Mouse (Mus musculus) neural tube, embryonic 13.5 days (tissue): Measurements from ENCODE around the gene Rnf207. TPM values are rescaled to one million over a fixed set of nuclear protein-coding genes. Genes with fewer than 3 reads are reported as not detected.

Experiments used
- ATAC-seq: fragments of 200-750 bp; cut with Nextera tagmentation; 2 replicates; pipeline ENCODE4 v1.8.0; 2017; ENCODE audit warnings: low read depth, mild to moderate bottlenecking, moderate TSS enrichment, moderate library complexity
- H3K27ac ChIP-seq: fragments of 300-500 bp; sonication (generic); replicated peaks from 2 replicates; pipeline ENCODE4 v1.5.1; 2015; ENCODE audit warnings: moderate library complexity, mild to moderate bottlenecking, inconsistent platforms
- H3K27me3 ChIP-seq: fragments of 300-500 bp; sonication (generic); 2 replicates; pipeline ENCODE4 v1.6.1; 2015; ENCODE audit warnings: mild to moderate bottlenecking, inconsistent platforms
- H3K36me3 ChIP-seq: fragments of 300-500 bp; sonication (generic); 2 replicates; pipeline ENCODE4 v1.6.1; 2015; ENCODE audit warnings: mild to moderate bottlenecking, inconsistent platforms
- H3K4me1 ChIP-seq: fragments of 300-500 bp; sonication (generic); replicated peaks from 2 replicates; pipeline ENCODE4 v1.6.1; 2015; ENCODE audit warnings: inconsistent platforms
- H3K4me2 ChIP-seq: fragments of 300-500 bp; sonication (generic); 2 replicates; pipeline ENCODE4 v1.6.1; 2015; ENCODE audit warnings: inconsistent platforms, mild to moderate bottlenecking, moderate library complexity
- H3K4me3 ChIP-seq: fragments of 300-500 bp; sonication (generic); 2 replicates; pipeline ENCODE4 v1.5.1; 2015; ENCODE audit warnings: mild to moderate bottlenecking, inconsistent platforms
- H3K9ac ChIP-seq: fragments of 300-500 bp; sonication (generic); 2 replicates; pipeline ENCODE4 v1.6.1; 2015; ENCODE audit warnings: moderate library complexity, mild to moderate bottlenecking, inconsistent platforms
- H3K9me3 ChIP-seq: fragments of 300-500 bp; sonication (generic); 2 replicates; pipeline ENCODE4 v1.6.1; 2016; ENCODE audit warnings: inconsistent platforms
- WGBS: fragments of 180-500 bp; shearing (Covaris S2); methylation state at CpG from one replicate; pipeline ENCODE4 v1.1.7; 2015; 5-methylcytosine and 5-hydroxymethylcytosine counted together
- polyA plus RNA-seq: library from polyadenylated mRNA; unstranded; fragments of >200 nt; fragmentation: Nextera tagmentation; extraction: Ambion mirVana; gene quantifications from 2 replicates; pipeline ENCODE4 v1.2.1, GENCODE M21; 2015

Gene Rnf207
- polyA plus RNA-seq, 1 experiment from 2014 or later = 10.4 TPM

DNA sequence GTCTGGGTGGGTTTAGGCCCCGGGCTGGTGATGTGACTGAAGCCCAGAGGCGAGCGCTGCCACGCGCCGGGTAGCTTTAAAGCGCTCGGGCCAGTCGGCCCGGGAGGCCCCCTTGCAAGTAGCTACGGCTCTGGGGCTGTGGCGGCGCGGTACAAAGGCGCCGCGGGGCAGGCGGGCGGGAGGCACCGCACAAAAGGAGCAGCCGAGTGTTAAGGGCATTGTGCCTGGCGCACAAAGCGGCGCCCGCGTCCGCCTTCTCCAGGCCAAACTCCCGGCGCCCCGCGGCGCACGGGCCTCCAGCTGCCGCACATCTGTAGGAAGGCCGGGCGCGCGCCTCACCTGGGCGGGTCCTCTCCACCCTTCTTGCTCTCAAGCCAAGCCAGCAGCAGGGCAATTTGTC lies 28.4 kb downstream of the Rnf207 start:
- under 1% methylated on average over 39 of the region's 39 CpGs for WGBS
- no peaks in the 10 kb centered on the region for H3K9me3 ChIP-seq
- peak overlapping the region; percentile 67 for H3K9ac ChIP-seq
- ATAC-seq = no peak
- peak overlapping the region; percentile 57 for H3K4me2 ChIP-seq
- no peaks in the 10 kb centered on the region for H3K36me3 ChIP-seq
- no peak overlapping the region for H3K27ac ChIP-seq
- H3K27me3 ChIP-seq = peaks cover 91% of the 10 kb centered on the region
- peak overlapping the region; percentile 28 for H3K4me3 ChIP-seq
- H3K4me1 ChIP-seq = peaks cover 81% of the 10 kb centered on the region

DNA sequence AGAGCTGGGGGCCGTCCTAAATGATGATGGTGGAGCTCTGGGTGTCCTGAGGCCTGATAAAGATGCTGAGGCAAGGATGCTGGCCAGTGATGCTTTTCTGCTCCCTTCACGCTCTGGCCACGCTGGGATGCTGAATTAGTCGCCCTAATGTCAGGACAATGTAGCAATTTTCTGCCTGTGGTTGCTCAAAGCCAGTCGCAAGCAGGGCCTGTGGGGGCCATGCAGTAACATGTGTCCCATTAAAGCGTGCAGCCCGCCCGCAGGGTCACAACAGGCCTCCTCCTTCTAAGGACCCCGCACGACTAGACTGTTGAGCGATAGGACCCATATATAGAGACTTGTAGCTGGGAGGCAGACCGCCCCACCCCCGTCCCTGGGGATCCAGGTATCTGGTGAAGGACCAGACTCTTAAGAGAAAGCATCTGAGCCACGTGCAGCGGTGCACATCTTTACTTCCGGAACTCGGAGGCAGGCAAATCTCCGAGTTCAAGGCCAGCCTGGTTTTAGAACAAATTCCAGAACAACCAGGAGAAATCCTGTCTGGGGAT lies 30.3 kb downstream of the Rnf207 start:
- Histone ChIP-seq H3K9ac (no peak overlapping the region), H3K36me3 (no peaks in the 10 kb centered on the region), H3K27me3 (peaks cover 91% of the 10 kb centered on the region), H3K4me1 (peaks cover 72% of the 10 kb centered on the region), H3K9me3 (no peaks in the 10 kb centered on the region), H3K4me2 (no peak overlapping the region), H3K4me3 (no peak overlapping the region), H3K27ac (no peak overlapping the region)
- ATAC-seq = no peak
- WGBS = 21% methylated on average over 18 of the region's 18 CpGs

DNA sequence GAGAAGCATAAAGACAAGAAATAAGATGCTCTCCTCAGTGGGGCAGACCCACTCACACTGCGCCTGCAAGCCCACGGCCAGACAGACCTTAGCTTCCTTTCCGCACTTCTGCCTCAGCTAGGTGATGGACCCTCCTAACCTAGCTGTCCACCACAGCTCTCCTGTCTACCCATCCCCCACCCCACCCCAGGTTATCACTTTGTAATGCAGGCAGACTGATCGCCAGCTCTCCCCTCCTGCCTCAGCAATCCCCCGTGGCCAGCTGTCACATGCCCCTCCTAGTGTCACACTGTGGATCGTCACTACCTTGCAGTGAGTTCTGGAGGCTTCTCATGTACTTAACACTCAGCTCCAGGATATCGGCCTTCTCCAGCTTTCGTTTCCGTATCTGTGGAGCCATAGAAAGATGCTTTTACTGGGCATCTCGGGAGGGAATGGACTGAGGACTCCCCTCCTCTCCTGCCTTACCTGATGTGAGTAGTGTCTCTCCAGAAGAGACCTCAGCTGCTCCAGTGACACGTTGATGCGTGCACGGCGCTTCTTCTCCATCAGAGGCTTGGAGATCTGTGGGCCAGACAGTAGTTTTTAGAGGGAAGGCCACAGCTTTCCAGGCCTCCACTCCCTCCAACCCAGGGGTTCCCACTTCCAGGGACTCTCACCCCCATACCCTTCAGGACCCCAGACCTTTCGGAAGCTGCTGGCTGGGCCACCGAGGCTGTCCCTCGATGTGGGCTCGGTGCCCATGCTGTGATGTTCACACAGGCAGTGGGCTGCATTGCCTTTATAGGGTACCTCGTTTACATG lies 31.3 kb downstream of the Rnf207 start:
- Histone ChIP-seq H3K27me3 (peaks cover 91% of the 10 kb centered on the region), H3K4me3 (no peak overlapping the region), H3K4me1 (peaks cover 72% of the 10 kb centered on the region), H3K9ac (peak overlapping the region; percentile 67; the same call in 1 of the 2 replicates), H3K4me2 (peak overlapping the region; percentile 62), H3K9me3 (no peaks in the 10 kb centered on the region), H3K27ac (no peak overlapping the region), H3K36me3 (no peaks in the 10 kb centered on the region)
- 4% methylated on average over 19 of the region's 19 CpGs for WGBS
- ATAC-seq = no peak

DNA sequence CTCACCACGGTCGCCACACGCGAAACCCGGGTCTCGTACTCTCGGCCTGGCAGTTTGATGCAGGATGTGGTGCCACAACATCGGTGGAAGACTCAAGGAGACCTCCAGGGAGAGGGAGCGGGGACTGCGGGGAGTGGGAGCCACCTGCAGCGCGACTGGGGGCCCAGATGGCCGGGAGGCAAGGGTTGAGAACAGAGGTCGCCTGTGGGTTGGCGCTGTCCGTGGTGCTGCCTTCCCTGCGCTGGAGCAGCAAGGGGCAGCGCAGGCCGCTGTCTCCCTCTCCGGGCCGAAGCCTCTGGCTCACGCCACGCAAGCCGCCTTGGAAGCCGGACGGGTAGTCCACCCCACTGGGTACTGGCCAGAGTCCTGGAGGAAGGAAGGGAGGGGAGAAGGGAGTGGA lies 31.9 kb downstream of the Rnf207 start:
- Histone ChIP-seq H3K4me2 (peak overlapping the region; percentile 62), H3K27ac (no peak overlapping the region), H3K36me3 (no peaks in the 10 kb centered on the region), H3K4me1 (peaks cover 66% of the 10 kb centered on the region), H3K9me3 (no peaks in the 10 kb centered on the region), H3K27me3 (peaks cover 91% of the 10 kb centered on the region), H3K9ac (peak overlapping the region; percentile 67), H3K4me3 (peak overlapping the region; percentile 36)
- 2% methylated on average over 26 of the region's 26 CpGs for WGBS
- ATAC-seq = no peak

DNA sequence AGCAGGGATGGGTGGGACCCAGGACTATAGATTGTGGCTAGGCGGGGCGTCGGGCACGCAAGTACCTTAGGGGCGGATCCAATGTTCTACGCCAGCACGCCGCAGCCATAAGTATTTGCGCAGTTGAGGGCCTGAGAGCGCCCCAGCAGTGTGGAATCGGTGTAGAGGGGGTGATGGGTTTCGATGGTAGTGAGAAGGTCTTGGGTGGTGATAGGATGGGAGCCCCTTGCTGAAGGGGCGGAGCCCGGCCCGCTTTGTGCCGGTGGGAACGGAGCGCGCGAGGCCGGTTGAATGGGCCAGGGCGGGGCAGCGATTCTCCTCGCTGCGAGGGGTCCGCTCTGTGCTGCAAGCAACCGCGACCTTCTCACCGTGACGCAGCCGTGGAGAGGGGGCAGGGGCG lies 32.6 kb downstream of the Rnf207 start:
- H3K27me3 ChIP-seq = peaks cover 92% of the 10 kb centered on the region
- peak overlapping the region; percentile 36 for H3K4me3 ChIP-seq
- ATAC-seq = peak; percentile 20; the same call in 1 of the 2 replicates
- under 1% methylated on average over 32 of the region's 32 CpGs for WGBS
- no peak overlapping the region for H3K27ac ChIP-seq
- H3K4me1 ChIP-seq = peaks cover 59% of the 10 kb centered on the region
- peak overlapping the region; percentile 62 for H3K4me2 ChIP-seq
- no peaks in the 10 kb centered on the region for H3K36me3 ChIP-seq
- H3K9me3 ChIP-seq = no peaks in the 10 kb centered on the region
- peak overlapping the region; percentile 67 for H3K9ac ChIP-seq

DNA sequence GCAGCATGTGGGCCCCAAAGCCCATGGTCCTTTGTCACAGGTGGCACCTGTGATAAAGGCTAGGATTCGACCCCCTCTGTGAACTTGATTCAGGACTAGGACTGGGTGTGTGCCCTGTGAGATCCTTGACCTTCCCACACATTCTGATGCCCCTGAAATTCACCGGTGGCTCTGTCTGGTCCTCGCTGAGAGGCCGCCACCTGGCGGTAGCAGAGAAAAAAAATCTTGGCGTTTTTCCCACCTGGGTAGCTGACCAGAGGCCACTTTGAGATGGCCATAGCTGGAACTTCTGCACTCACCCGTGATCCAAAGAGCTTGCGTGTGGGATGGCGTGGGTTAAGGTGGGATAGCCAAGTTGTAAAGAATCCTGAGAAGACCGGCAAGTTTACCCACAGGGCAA lies 33.3 kb downstream of the Rnf207 start:
- no peak overlapping the region for H3K4me3 ChIP-seq
- ATAC-seq = no peak
- H3K27ac ChIP-seq = no peak overlapping the region
- H3K27me3 ChIP-seq = peaks cover 92% of the 10 kb centered on the region
- WGBS = 4% methylated on average over 10 of the region's 10 CpGs
- no peak overlapping the region for H3K9ac ChIP-seq
- H3K9me3 ChIP-seq = no peaks in the 10 kb centered on the region
- H3K36me3 ChIP-seq = no peaks in the 10 kb centered on the region
- no peak overlapping the region for H3K4me2 ChIP-seq
- peaks cover 52% of the 10 kb centered on the region for H3K4me1 ChIP-seq

DNA sequence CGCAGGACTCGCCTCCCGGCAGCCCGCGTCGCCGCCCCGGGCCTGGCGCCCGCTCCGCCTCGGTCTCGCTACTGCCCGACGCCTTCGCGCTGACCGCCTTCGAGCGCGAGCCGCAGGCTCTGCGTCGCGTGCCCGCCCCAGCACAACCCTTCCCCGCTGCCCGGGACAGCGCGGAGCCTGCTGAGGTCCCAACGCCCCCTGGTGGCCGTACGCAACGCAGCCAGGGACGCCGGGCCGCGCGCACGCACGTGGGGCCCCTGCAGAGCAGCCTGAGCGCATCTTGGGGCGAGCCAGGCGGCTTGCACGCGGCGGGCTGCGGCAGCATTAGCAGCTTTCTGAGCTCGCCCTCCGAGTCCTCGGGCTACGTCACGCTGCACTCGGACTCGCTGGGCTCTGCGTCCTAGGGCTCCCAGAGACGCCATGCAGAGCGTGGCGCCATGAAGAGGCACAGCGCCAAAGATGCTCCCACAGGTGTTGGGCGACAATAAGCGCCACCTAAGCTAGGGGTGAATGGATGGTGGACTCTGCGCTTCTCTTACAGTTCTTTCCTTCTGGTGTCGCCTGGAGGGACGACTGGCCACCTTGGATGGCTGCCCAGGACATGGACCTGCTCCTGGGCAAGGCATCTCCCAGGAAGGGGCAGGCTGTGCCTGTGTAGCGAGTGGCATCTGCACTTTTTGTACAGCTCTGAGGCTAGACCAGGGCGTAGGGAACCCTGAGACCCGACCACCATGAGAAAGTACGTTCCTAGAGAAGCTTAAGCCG lies 35.4 kb downstream of the Rnf207 start:
- Histone ChIP-seq H3K4me3 (peak overlapping the region; percentile 35), H3K27ac (no peak overlapping the region), H3K36me3 (peaks cover 7% of the 10 kb centered on the region; the same call in 1 of the 2 replicates), H3K4me1 (peaks cover 40% of the 10 kb centered on the region), H3K4me2 (peak overlapping the region; percentile 59), H3K9ac (peak overlapping the region; percentile 56), H3K9me3 (no peaks in the 10 kb centered on the region), H3K27me3 (peaks cover 97% of the 10 kb centered on the region)
- WGBS = 7% methylated on average over 60 of the region's 70 CpGs
- peak; percentile 71 for ATAC-seq

DNA sequence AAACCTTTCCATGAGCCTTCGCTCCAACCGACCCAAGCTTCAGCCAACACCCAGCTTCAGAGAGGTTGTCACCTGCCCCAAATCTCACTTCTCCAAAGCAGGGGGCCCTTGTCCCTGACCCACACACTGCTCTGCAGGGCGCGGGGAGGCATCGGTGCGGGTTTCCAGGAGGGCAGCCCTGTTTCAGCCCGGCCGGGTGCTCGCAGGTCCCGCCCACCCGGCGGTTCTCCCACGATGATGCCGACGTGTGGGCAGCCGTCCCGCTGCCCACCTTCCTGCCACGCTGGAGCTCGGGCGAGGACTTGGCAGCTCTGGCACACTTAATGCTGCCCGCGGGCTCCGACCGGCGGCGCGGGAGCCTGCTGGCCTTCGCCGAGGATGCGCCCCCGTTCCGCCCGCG lies 36.1 kb downstream of the Rnf207 start:
- H3K4me2 ChIP-seq = peak overlapping the region; percentile 59
- peak; percentile 1; the same call in 1 of the 2 replicates for ATAC-seq
- no peaks in the 10 kb centered on the region for H3K9me3 ChIP-seq
- peak overlapping the region; percentile 56 for H3K9ac ChIP-seq
- peaks cover 33% of the 10 kb centered on the region for H3K4me1 ChIP-seq
- H3K27ac ChIP-seq = no peak overlapping the region
- H3K36me3 ChIP-seq = peaks cover 7% of the 10 kb centered on the region; the same call in 1 of the 2 replicates
- peak overlapping the region; percentile 35 for H3K4me3 ChIP-seq
- peaks cover 94% of the 10 kb centered on the region for H3K27me3 ChIP-seq
- WGBS = 17% methylated on average over 34 of the region's 34 CpGs

DNA sequence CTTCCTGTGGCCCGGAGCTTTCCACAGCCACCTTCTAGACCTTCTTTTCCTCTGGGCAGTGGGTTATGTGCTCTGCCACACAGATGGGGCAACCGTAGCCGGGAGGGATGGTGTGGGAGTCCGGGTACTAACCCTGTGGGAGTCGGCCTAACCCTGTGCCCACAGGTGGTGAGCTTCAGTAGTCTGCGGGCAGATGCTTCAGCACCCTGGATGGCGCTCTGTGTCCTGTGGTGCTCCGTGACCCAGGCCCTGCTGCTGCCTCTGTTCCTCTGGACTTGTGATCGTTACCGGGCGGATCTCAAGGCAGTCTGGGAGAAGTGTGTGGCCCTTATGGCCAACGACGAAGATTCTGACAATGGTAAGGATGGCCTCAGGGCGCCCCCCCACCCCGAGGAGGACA lies 37.2 kb downstream of the Rnf207 start:
- Histone ChIP-seq H3K27me3 (peaks cover 92% of the 10 kb centered on the region), H3K9ac (no peak overlapping the region), H3K27ac (no peak overlapping the region), H3K4me3 (no peak overlapping the region), H3K4me2 (no peak overlapping the region), H3K4me1 (peaks cover 22% of the 10 kb centered on the region), H3K9me3 (no peaks in the 10 kb centered on the region), H3K36me3 (peaks cover 7% of the 10 kb centered on the region; the same call in 1 of the 2 replicates)
- no peak for ATAC-seq
- 61% methylated on average over 15 of the region's 15 CpGs for WGBS

DNA sequence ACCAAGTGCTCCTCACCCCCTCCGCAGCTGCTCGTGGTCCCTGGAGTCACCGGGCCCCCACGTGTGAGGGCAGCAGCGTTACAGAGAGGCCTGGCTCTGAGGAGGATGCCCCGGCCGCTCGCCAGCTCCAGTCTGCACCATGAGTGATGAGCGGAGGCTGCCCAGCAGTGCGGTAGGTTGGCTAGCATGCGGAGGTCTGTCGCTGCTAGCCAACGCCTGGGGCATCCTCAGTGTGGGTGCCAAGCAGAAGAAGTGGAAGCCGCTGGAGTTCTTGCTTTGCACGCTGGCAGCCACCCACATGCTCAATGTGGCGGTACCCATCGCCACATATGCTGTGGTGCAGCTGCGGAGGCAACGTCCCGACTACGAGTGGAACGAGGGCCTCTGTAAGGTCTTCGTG lies 39.8 kb downstream of the Rnf207 start:
- Histone ChIP-seq H3K4me2 (no peak overlapping the region), H3K9me3 (no peaks in the 10 kb centered on the region), H3K4me1 (peaks cover 30% of the 10 kb centered on the region), H3K9ac (no peak overlapping the region), H3K4me3 (no peak overlapping the region), H3K36me3 (peaks cover 7% of the 10 kb centered on the region; the same call in 1 of the 2 replicates), H3K27ac (no peak overlapping the region), H3K27me3 (peaks cover 91% of the 10 kb centered on the region)
- 83% methylated on average over 23 of the region's 23 CpGs for WGBS
- ATAC-seq = no peak

DNA sequence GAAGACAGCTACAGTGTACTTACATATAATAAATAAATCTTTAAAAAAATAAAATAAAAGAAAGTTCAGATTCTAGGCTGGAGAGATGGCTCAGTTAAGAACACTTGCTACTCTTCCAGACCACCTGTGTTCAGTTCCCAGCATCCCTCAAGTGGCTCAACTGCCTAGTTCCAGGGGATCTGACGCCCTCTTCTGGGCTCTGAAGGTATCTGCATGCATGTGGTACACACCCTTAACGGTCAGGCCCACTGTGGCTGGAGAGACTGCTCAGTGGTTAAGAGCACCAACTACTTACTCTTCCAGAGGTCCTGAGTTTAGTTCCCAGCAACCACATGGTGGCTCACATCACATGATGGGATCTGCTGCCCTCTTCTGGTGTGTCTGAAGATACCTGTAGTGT lies 40.9 kb downstream of the Rnf207 start:
- Histone ChIP-seq H3K4me1 (peaks cover 33% of the 10 kb centered on the region), H3K9me3 (no peaks in the 10 kb centered on the region), H3K4me2 (no peak overlapping the region), H3K36me3 (peaks cover 7% of the 10 kb centered on the region; the same call in 1 of the 2 replicates), H3K27me3 (peaks cover 91% of the 10 kb centered on the region), H3K4me3 (no peak overlapping the region), H3K9ac (no peak overlapping the region), H3K27ac (no peak overlapping the region)
- no peak for ATAC-seq
- WGBS = 69% methylated on average over 2 of the region's 2 CpGs
